Mouse (Mus musculus): Measurements from ENCODE around the gene Myo7a. TPM values are rescaled to one million over a fixed set of nuclear protein-coding genes. Genes with fewer than 3 reads are reported as not detected.

Myo7a gene
- polyA plus RNA-seq, 1 experiment from 2014 or later = 8.3 TPM

DNA sequence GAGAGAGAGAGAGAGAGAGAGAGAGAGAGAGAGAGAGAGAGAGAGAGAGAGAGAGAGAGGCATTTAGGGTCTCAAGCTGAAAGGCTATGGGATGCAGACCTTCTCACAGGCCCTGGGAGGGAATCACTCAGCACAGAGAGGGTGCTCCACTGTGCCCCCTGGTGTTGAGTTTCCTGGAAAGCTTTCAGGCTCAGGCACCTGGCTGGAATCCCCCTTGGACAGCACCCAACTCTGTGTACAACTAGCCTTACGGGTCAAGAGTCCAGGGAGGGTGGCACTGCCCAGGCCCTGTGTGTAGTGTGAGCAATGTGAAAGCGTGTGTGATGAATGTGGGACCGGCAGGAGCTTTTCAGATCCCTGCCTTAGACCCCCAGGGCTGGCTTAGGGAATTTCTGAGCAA is 21.9 kb upstream of the Myo7a start:
- DNase-seq = no peak
- H3K4me1 ChIP-seq (replicated peaks) = peaks cover 58% of the 10 kb centered on the region
- H3K36me3 ChIP-seq = peaks cover 30% of the 10 kb centered on the region

GRCm38 (mm10) chr7:98140597-98140996 is 21.3 kb upstream of the Myo7a start:
- Histone ChIP-seq H3K4me2 (0 out of 2 replicates have a peak overlapping the region, but pooled peaks have one; percentile 8), H3K9ac (no peak overlapping the region; the same call in 1 of the 2 replicates), H3K36me3 (peaks cover 30% of the 10 kb centered on the region), H3K27ac (peak overlapping the region; percentile 57), H3K9me3 (replicated peaks) (no peaks in the 10 kb centered on the region), H3K4me1 (replicated peaks) (peaks cover 52% of the 10 kb centered on the region), H3K27me3 (no peaks in the 10 kb centered on the region), H3K4me3 (replicated peaks) (no peak overlapping the region)
- WGBS (ENCODE audit: insufficient replicate concordance) = 7% methylated on average over 2 of the region's 2 CpGs
- ATAC-seq (ENCODE audit: low read depth) (peak; percentile 82), DNase-seq (peak; percentile 29)

More for the DNA sequence above, 21.9 kb upstream of the Myo7a start:
- Histone ChIP-seq H3K27me3 (no peaks in the 10 kb centered on the region), H3K4me2 (no peak overlapping the region), H3K9me3 (replicated peaks) (no peaks in the 10 kb centered on the region), H3K9ac (no peak overlapping the region), H3K4me3 (replicated peaks) (no peak overlapping the region), H3K27ac (no peak overlapping the region)
- 71% methylated on average over 3 of the region's 3 CpGs for WGBS (ENCODE audit: insufficient replicate concordance)
- ATAC-seq (ENCODE audit: low read depth) = peak; percentile 53

GRCm38 (mm10) chr7:98139216-98139615 is 19.9 kb upstream of the Myo7a start:
- DNase-seq (no peak), ATAC-seq (ENCODE audit: low read depth) (no peak)
- Histone ChIP-seq H3K36me3 (peaks cover 26% of the 10 kb centered on the region), H3K4me1 (replicated peaks) (peaks cover 48% of the 10 kb centered on the region), H3K4me2 (no peak overlapping the region), H3K9me3 (replicated peaks) (no peaks in the 10 kb centered on the region), H3K27me3 (no peaks in the 10 kb centered on the region), H3K9ac (no peak overlapping the region), H3K27ac (no peak overlapping the region), H3K4me3 (replicated peaks) (no peak overlapping the region)
- WGBS (ENCODE audit: insufficient replicate concordance) = 21% methylated on average over 9 of the region's 9 CpGs

- H3K27ac ChIP-seq = no peak overlapping the region
- H3K4me3 ChIP-seq (replicated peaks) = no peak overlapping the region
- peaks cover 25% of the 10 kb centered on the region for H3K36me3 ChIP-seq
- H3K4me1 ChIP-seq (replicated peaks) = peaks cover 46% of the 10 kb centered on the region
- 78% methylated on average over 2 of the region's 2 CpGs for WGBS (ENCODE audit: insufficient replicate concordance)
- H3K9me3 ChIP-seq (replicated peaks) = no peaks in the 10 kb centered on the region
- DNase-seq = no peak
- no peaks in the 10 kb centered on the region for H3K27me3 ChIP-seq
- H3K9ac ChIP-seq = no peak overlapping the region
- H3K4me2 ChIP-seq = no peak overlapping the region
- no peak for ATAC-seq (ENCODE audit: low read depth)
Observed at GRCm38 (mm10) chr7:98137995-98138394, 18.7 kb upstream of the Myo7a start.

GRCm38 (mm10) chr7:98137583-98137982 is 18.3 kb upstream of the Myo7a start:
- Histone ChIP-seq H3K4me1 (replicated peaks) (peaks cover 42% of the 10 kb centered on the region), H3K9me3 (replicated peaks) (no peaks in the 10 kb centered on the region), H3K4me3 (replicated peaks) (no peak overlapping the region), H3K27me3 (no peaks in the 10 kb centered on the region), H3K4me2 (no peak overlapping the region), H3K36me3 (peaks cover 29% of the 10 kb centered on the region), H3K9ac (no peak overlapping the region), H3K27ac (no peak overlapping the region)
- no peak for ATAC-seq (ENCODE audit: low read depth)
- DNase-seq = no peak
- WGBS (ENCODE audit: insufficient replicate concordance) = 64% methylated on average over 3 of the region's 3 CpGs

GRCm38 (mm10) chr7:98131751-98132150 is 12.4 kb upstream of the Myo7a start:
- no peak for DNase-seq
- no peak overlapping the region for H3K4me3 ChIP-seq (replicated peaks)
- H3K36me3 ChIP-seq = peaks cover 72% of the 10 kb centered on the region
- H3K9ac ChIP-seq = no peak overlapping the region
- no peaks in the 10 kb centered on the region for H3K27me3 ChIP-seq
- H3K27ac ChIP-seq = no peak overlapping the region
- ATAC-seq (ENCODE audit: low read depth) = no peak
- H3K4me2 ChIP-seq = no peak overlapping the region
- H3K4me1 ChIP-seq (replicated peaks) = no peaks in the 10 kb centered on the region
- H3K9me3 ChIP-seq (replicated peaks) = no peaks in the 10 kb centered on the region
- 93% methylated on average over 8 of the region's 8 CpGs for WGBS (ENCODE audit: insufficient replicate concordance)

- Histone ChIP-seq H3K27me3 (no peaks in the 10 kb centered on the region), H3K4me1 (replicated peaks) (peaks cover 13% of the 10 kb centered on the region), H3K36me3 (peaks cover 69% of the 10 kb centered on the region), H3K9me3 (replicated peaks) (no peaks in the 10 kb centered on the region), H3K27ac (no peak overlapping the region), H3K9ac (no peak overlapping the region), H3K4me3 (replicated peaks) (no peak overlapping the region), H3K4me2 (no peak overlapping the region)
- peak; percentile 31 for DNase-seq
- ATAC-seq (ENCODE audit: low read depth) = no peak
- 35% methylated on average over 5 of the region's 5 CpGs for WGBS (ENCODE audit: insufficient replicate concordance)
Observed at GRCm38 (mm10) chr7:98125473-98125872, 6.1 kb upstream of the Myo7a start.

DNA sequence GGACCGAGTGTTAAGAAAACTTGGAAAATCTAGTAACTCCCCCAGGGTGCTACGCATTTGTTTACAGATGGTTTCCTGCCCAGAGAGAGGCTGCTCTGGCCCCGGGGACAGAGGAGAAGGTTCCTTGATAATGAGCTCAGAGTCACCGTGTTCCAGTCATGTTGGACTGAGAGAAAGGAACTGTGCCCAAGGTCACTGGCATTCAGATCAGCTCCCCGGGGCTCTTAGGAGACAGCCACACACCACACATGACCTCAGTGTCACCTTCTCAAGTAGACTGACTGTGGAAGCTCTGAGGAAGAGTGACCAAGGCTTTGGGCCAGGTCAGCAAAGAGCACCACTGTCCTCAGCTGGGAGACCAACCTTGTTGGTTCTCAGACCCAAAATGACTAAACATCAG is 5.4 kb upstream of the Myo7a start:
- no peak for ATAC-seq (ENCODE audit: low read depth)
- no peak for DNase-seq
- WGBS (ENCODE audit: insufficient replicate concordance) = 63% methylated on average over 5 of the region's 5 CpGs

GRCm38 (mm10) chr7:98121673-98122072 is 2.3 kb upstream of the Myo7a start:
- H3K4me1 ChIP-seq (replicated peaks) = peaks cover 31% of the 10 kb centered on the region

More for the DNA sequence above, 5.4 kb upstream of the Myo7a start:
- H3K4me2 ChIP-seq = no peak overlapping the region
- no peak overlapping the region for H3K9ac ChIP-seq
- peaks cover 61% of the 10 kb centered on the region for H3K36me3 ChIP-seq
- peaks cover 17% of the 10 kb centered on the region for H3K4me1 ChIP-seq (replicated peaks)
- no peak overlapping the region for H3K27ac ChIP-seq
- no peaks in the 10 kb centered on the region for H3K9me3 ChIP-seq (replicated peaks)
- H3K4me3 ChIP-seq (replicated peaks) = no peak overlapping the region
- no peaks in the 10 kb centered on the region for H3K27me3 ChIP-seq

GRCm38 (mm10) chr7:98121241-98121640 is 1.9 kb upstream of the Myo7a start:
- DNase-seq (no peak), ATAC-seq (ENCODE audit: low read depth) (no peak)
- no peaks in the 10 kb centered on the region for H3K27me3 ChIP-seq
- H3K27ac ChIP-seq = no peak overlapping the region
- peaks cover 35% of the 10 kb centered on the region for H3K4me1 ChIP-seq (replicated peaks)
- no peak overlapping the region for H3K4me2 ChIP-seq
- WGBS (ENCODE audit: insufficient replicate concordance) = 60% methylated on average over 3 of the region's 3 CpGs
- H3K9ac ChIP-seq = no peak overlapping the region
- no peak overlapping the region for H3K4me3 ChIP-seq (replicated peaks)
- peaks cover 31% of the 10 kb centered on the region for H3K36me3 ChIP-seq
- no peaks in the 10 kb centered on the region for H3K9me3 ChIP-seq (replicated peaks)

More at GRCm38 (mm10) chr7:98121673-98122072, 2.3 kb upstream of the Myo7a start:
- H3K9me3 ChIP-seq (replicated peaks) = no peaks in the 10 kb centered on the region
- H3K27ac ChIP-seq = no peak overlapping the region
- ATAC-seq (ENCODE audit: low read depth) = no peak
- H3K27me3 ChIP-seq = no peaks in the 10 kb centered on the region
- DNase-seq = no peak
- H3K36me3 ChIP-seq = peaks cover 35% of the 10 kb centered on the region
- H3K9ac ChIP-seq = no peak overlapping the region
- WGBS (ENCODE audit: insufficient replicate concordance) = 64% methylated on average over 8 of the region's 8 CpGs
- no peak overlapping the region for H3K4me2 ChIP-seq
- H3K4me3 ChIP-seq (replicated peaks) = no peak overlapping the region

GRCm38 (mm10) chr7:98120325-98120724 is 1.0 kb upstream of the Myo7a start:
- ATAC-seq (ENCODE audit: low read depth) (peak; percentile 47), DNase-seq (peak; percentile 41)
- H3K27ac ChIP-seq = no peak overlapping the region
- no peak overlapping the region for H3K4me3 ChIP-seq (replicated peaks)
- peak overlapping the region; percentile 49 for H3K4me2 ChIP-seq
- peaks cover 38% of the 10 kb centered on the region for H3K4me1 ChIP-seq (replicated peaks)
- no peaks in the 10 kb centered on the region for H3K9me3 ChIP-seq (replicated peaks)
- H3K9ac ChIP-seq = 0 out of 2 replicates have a peak overlapping the region, but pooled peaks have one; percentile 8
- H3K36me3 ChIP-seq = peaks cover 22% of the 10 kb centered on the region
- H3K27me3 ChIP-seq = no peaks in the 10 kb centered on the region
- 9% methylated on average over 7 of the region's 7 CpGs for WGBS (ENCODE audit: insufficient replicate concordance)

- H3K4me1 ChIP-seq (replicated peaks) = peaks cover 38% of the 10 kb centered on the region
- H3K9ac ChIP-seq = no peak overlapping the region
- no peak for DNase-seq
- H3K4me2 ChIP-seq = no peak overlapping the region
- no peaks in the 10 kb centered on the region for H3K9me3 ChIP-seq (replicated peaks)
- WGBS (ENCODE audit: insufficient replicate concordance) = 75% methylated on average over 2 of the region's 2 CpGs
- ATAC-seq (ENCODE audit: low read depth) = 0 out of 2 replicates have a peak, but pooled peaks have one; percentile 3
- no peak overlapping the region for H3K4me3 ChIP-seq (replicated peaks)
- H3K27me3 ChIP-seq = no peaks in the 10 kb centered on the region
- peak overlapping the region; percentile 64 for H3K27ac ChIP-seq
- peaks cover 18% of the 10 kb centered on the region for H3K36me3 ChIP-seq
Observed at GRCm38 (mm10) chr7:98119961-98120232, 573 bp upstream of the Myo7a start.

Measured in liver, embryonic 13.5 days (tissue).